Mouse (Mus musculus): ENCODE results near the gene Jaml.

Jaml gene

GRCm38 (mm10) chr9:45077859-45078258, 1.1 kb upstream of the Jaml start:
- no peak for DNase-seq (ENCODE audit: extremely low read depth, low read depth)

GRCm38 (mm10) chr9:45083132-45083531, 4.1 kb downstream of the Jaml start:
- DNase-seq (ENCODE audit: extremely low read depth, low read depth): no peak

GRCm38 (mm10) chr9:45084556-45084955, 5.6 kb downstream of the Jaml start:
- DNase-seq (ENCODE audit: extremely low read depth, low read depth): no peak

- DNase-seq (ENCODE audit: extremely low read depth, low read depth): no peak
Measured at GRCm38 (mm10) chr9:45085741-45086690, 7.0 kb downstream of the Jaml start.

GRCm38 (mm10) chr9:45088040-45088439, 9.1 kb downstream of the Jaml start:
- DNase-seq (ENCODE audit: extremely low read depth, low read depth): no peak

- DNase-seq (ENCODE audit: extremely low read depth, low read depth): no peak
Measured at GRCm38 (mm10) chr9:45090811-45091210, 11.8 kb downstream of the Jaml start.

GRCm38 (mm10) chr9:45092641-45093040, 13.7 kb downstream of the Jaml start:
- no peak for DNase-seq (ENCODE audit: extremely low read depth, low read depth)

- DNase-seq (ENCODE audit: extremely low read depth, low read depth): no peak
Measured at GRCm38 (mm10) chr9:45095149-45095937, 16.4 kb downstream of the Jaml start.

GRCm38 (mm10) chr9:45097877-45098276, 18.9 kb downstream of the Jaml start:
- no peak for DNase-seq (ENCODE audit: extremely low read depth, low read depth)

- DNase-seq (ENCODE audit: extremely low read depth, low read depth): no peak
Measured at GRCm38 (mm10) chr9:45098426-45098825, 19.4 kb downstream of the Jaml start.

- no peak for DNase-seq (ENCODE audit: extremely low read depth, low read depth)
Measured at GRCm38 (mm10) chr9:45102528-45102927, 23.5 kb downstream of the Jaml start.

GRCm38 (mm10) chr9:45103211-45103979, 24.4 kb downstream of the Jaml start:
- DNase-seq (ENCODE audit: extremely low read depth, low read depth): no peak

GRCm38 (mm10) chr9:45105596-45106374, 26.8 kb downstream of the Jaml start:
- DNase-seq (ENCODE audit: extremely low read depth, low read depth): no peak

GRCm38 (mm10) chr9:45115706-45116105, 36.7 kb downstream of the Jaml start:
- DNase-seq (ENCODE audit: extremely low read depth, low read depth): no peak

- DNase-seq (ENCODE audit: extremely low read depth, low read depth): no peak
Measured at GRCm38 (mm10) chr9:45116819-45117218, 37.8 kb downstream of the Jaml start.

GRCm38 (mm10) chr9:45117741-45118431, 38.9 kb downstream of the Jaml start, which contains the start of gene Scn2b:
Gene Scn2b, plus strand, starts transcription at chr9:45117782.
- DNase-seq (ENCODE audit: extremely low read depth, low read depth): no peak

GRCm38 (mm10) chr9:45118552-45118951, 39.6 kb downstream of the Jaml start:
- no peak for DNase-seq (ENCODE audit: extremely low read depth, low read depth)

GRCm38 (mm10) chr9:45119316-45119953, 40.5 kb downstream of the Jaml start:
- no peak for DNase-seq (ENCODE audit: extremely low read depth, low read depth)

GRCm38 (mm10) chr9:45119954-45120530, 41.1 kb downstream of the Jaml start:
- DNase-seq (ENCODE audit: extremely low read depth, low read depth): no peak

Data from MEL-GATA-1-ER (cell line).